Mouse (Mus musculus) MEL (cell line): ENCODE results near the gene Dlat. TPM values are rescaled to one million over a fixed set of nuclear protein-coding genes. Genes with fewer than 3 reads are reported as not detected.
A peak's percentile ranks its signal among the peaks of the same experiment; 100 is the strongest.
"Not testable (repeated sequence)": the region's sequence is repeated elsewhere in the genome, so short reads cannot be mapped to it uniquely, and the experiment has no call there.

Experiments used
- DNase-seq: peaks from one replicate; pipeline ENCODE4 v3.0.0; 2011; ENCODE audit warnings: low read depth, low spot score
- H3K27ac ChIP-seq: 2 replicates; pipeline ENCODE4 v1.5.1; 2012; ENCODE audit warnings: low read depth, mild to moderate bottlenecking, control low read depth, low read length, moderate library complexity; ENCODE audit not compliant: control insufficient read depth
- H3K27me3 ChIP-seq, 2 experiments: fragments of 150-350 bp in 1 of 2; sonication (generic) in 1 of 2; 2 replicates each; pipeline ENCODE4 v1.6.1; 2012; ENCODE audit warnings: low read length in 2 of 2, mild to moderate bottlenecking in 2 of 2, improper control_type of control experiment in 1 of 2, moderate library complexity in 1 of 2; ENCODE audit not compliant: insufficient read depth in 2 of 2, control insufficient read depth in 1 of 2
- H3K36me3 ChIP-seq, 2 experiments: 2 replicates each; pipeline ENCODE4 v1.6.1; 2012 to 2014; ENCODE audit warnings: low read length in 2 of 2, improper control_type of control experiment in 1 of 2, inconsistent platforms in 1 of 2, mild to moderate bottlenecking in 1 of 2; ENCODE audit not compliant: insufficient read depth in 2 of 2, control insufficient read depth in 1 of 2
- H3K4me1 ChIP-seq, 2 experiments: fragments of 150-350 bp in 1 of 2; sonication (generic) in 1 of 2; 2 replicates each; pipeline ENCODE4 v1.6.1; 2012; ENCODE audit warnings: low read length in 2 of 2, improper control_type of control experiment in 1 of 2, mild to moderate bottlenecking in 1 of 2; ENCODE audit not compliant: insufficient read depth in 2 of 2, control insufficient read depth in 1 of 2
- H3K4me3 ChIP-seq, 2 experiments: fragments of 150-350 bp in 1 of 2; sonication (generic) in 1 of 2; 2 replicates each; pipeline ENCODE4 v1.5.1; 2012; ENCODE audit warnings: low read depth in 2 of 2, low read length in 2 of 2, mild to moderate bottlenecking in 2 of 2, moderate library complexity in 2 of 2, control low read depth in 1 of 2, improper control_type of control experiment in 1 of 2; ENCODE audit not compliant: control insufficient read depth in 1 of 2, insufficient read depth in 1 of 2
- H3K79me2 ChIP-seq: 2 replicates; pipeline ENCODE4 v1.6.1; 2012; ENCODE audit warnings: mild to moderate bottlenecking, low read length, moderate library complexity; ENCODE audit not compliant: control insufficient read depth, poor library complexity, insufficient read depth
- H3K9ac ChIP-seq: 2 replicates; pipeline ENCODE4 v1.6.1; 2012; ENCODE audit warnings: low read depth, mild to moderate bottlenecking, control low read depth, low read length, moderate library complexity; ENCODE audit not compliant: control insufficient read depth, poor library complexity, severe bottlenecking
- H3K9me3 ChIP-seq: fragments of 150-350 bp; sonication (generic); replicated peaks from 2 replicates; pipeline ENCODE4 v1.6.1; 2012; ENCODE audit warnings: mild to moderate bottlenecking, low read length, improper control_type of control experiment, moderate library complexity; ENCODE audit not compliant: insufficient read depth
- BHLHE40 ChIP-seq: IDR thresholded peaks from 2 replicates; pipeline ENCODE4 v1.6.1; 2012; ENCODE audit warnings: low read depth, mild to moderate bottlenecking, inconsistent platforms, low read length, improper control_type of control experiment, borderline replicate concordance
- CHD1 ChIP-seq: IDR thresholded peaks from 2 replicates; pipeline ENCODE4 v1.6.1; 2012; ENCODE audit warnings: low read depth, mild to moderate bottlenecking, inconsistent platforms, low read length, improper control_type of control experiment
- CHD2 ChIP-seq: IDR thresholded peaks from 2 replicates; pipeline ENCODE4 v1.6.1; 2011; ENCODE audit warnings: low read length, improper control_type of control experiment
- E2F4 ChIP-seq: IDR thresholded peaks from 2 replicates; pipeline ENCODE4 v1.6.1; 2011; ENCODE audit warnings: low read depth, low read length, improper control_type of control experiment, borderline replicate concordance
- ELF1 ChIP-seq: IDR thresholded peaks from 2 replicates; pipeline ENCODE4 v1.6.1; 2014; ENCODE audit warnings: low read depth, mild to moderate bottlenecking, inconsistent platforms, low read length, improper control_type of control experiment, moderate library complexity
- EP300 ChIP-seq, 2 experiments: IDR thresholded peaks; 2 replicates each; pipeline ENCODE4 v1.6.1; 2011; ENCODE audit warnings: improper control_type of control experiment in 2 of 2, low read length in 2 of 2, low read depth in 1 of 2, mild to moderate bottlenecking in 1 of 2
- ETS1 ChIP-seq: IDR thresholded peaks from 2 replicates; pipeline ENCODE4 v1.6.1; 2012; ENCODE audit warnings: low read depth, mild to moderate bottlenecking, inconsistent platforms, low read length, improper control_type of control experiment, moderate library complexity
- HCFC1 ChIP-seq: IDR thresholded peaks from 2 replicates; pipeline ENCODE4 v1.6.1; 2012; ENCODE audit warnings: low read depth, mild to moderate bottlenecking, inconsistent platforms, low read length, improper control_type of control experiment, moderate library complexity
- JUND ChIP-seq: IDR thresholded peaks from 2 replicates; pipeline ENCODE4 v1.6.1; 2011; ENCODE audit warnings: low read depth, mild to moderate bottlenecking, improper control_type of control experiment, low read length
- MAFK ChIP-seq: IDR thresholded peaks from 2 replicates; pipeline ENCODE4 v1.6.1; 2011; ENCODE audit warnings: low read depth, mild to moderate bottlenecking, low read length, improper control_type of control experiment, borderline replicate concordance
- MAX ChIP-seq: IDR thresholded peaks from 2 replicates; pipeline ENCODE4 v1.6.1; 2011; ENCODE audit warnings: low read length, improper control_type of control experiment
- MAZ ChIP-seq: IDR thresholded peaks from 2 replicates; pipeline ENCODE4 v1.6.1; 2012; ENCODE audit warnings: low read depth, mild to moderate bottlenecking, inconsistent platforms, low read length, improper control_type of control experiment
- MXI1 ChIP-seq: IDR thresholded peaks from 2 replicates; pipeline ENCODE4 v1.6.1; 2011; ENCODE audit warnings: mild to moderate bottlenecking, low read depth, low read length, improper control_type of control experiment
- MYC ChIP-seq: IDR thresholded peaks from 2 replicates; pipeline ENCODE4 v1.6.1; 2011; ENCODE audit warnings: low read depth, mild to moderate bottlenecking, low read length, improper control_type of control experiment, moderate library complexity
- RCOR1 ChIP-seq: IDR thresholded peaks from 2 replicates; pipeline ENCODE4 v1.6.1; 2012; ENCODE audit warnings: low read depth, mild to moderate bottlenecking, inconsistent platforms, low read length, improper control_type of control experiment
- TAL1 ChIP-seq: IDR thresholded peaks from 2 replicates; pipeline ENCODE4 v1.6.1; 2012; ENCODE audit warnings: mild to moderate bottlenecking, inconsistent platforms, low read length, moderate library complexity, mixed read lengths
- TBP ChIP-seq: IDR thresholded peaks from 2 replicates; pipeline ENCODE4 v1.8.0; 2011; ENCODE audit warnings: low read depth, low read length, improper control_type of control experiment
- USF1 ChIP-seq: IDR thresholded peaks from 2 replicates; pipeline ENCODE4 v1.6.1; 2014; ENCODE audit warnings: low read depth, mild to moderate bottlenecking, inconsistent platforms, low read length, improper control_type of control experiment, moderate library complexity
- ZKSCAN1 ChIP-seq: IDR thresholded peaks from 2 replicates; pipeline ENCODE4 v1.6.1; 2012; ENCODE audit warnings: low read depth, mild to moderate bottlenecking, inconsistent platforms, low read length, improper control_type of control experiment, moderate library complexity
- ZNF384 ChIP-seq: IDR thresholded peaks from 2 replicates; pipeline ENCODE4 v1.6.1; 2012; ENCODE audit warnings: low read depth, mild to moderate bottlenecking, inconsistent platforms, low read length, improper control_type of control experiment
- polyA plus RNA-seq, 2 experiments: library from polyadenylated mRNA; stranded (reverse) in 1 of 2; unstranded in 1 of 2; fragments of >175 nt in 1 of 2; fragments of >200 nt in 1 of 2; gene quantifications; 2 replicates each; pipeline versions ENCODE4 v1.2.1 to v1.2.4; 2012; ENCODE audit warnings: low replicate concordance in 2 of 2, low read depth in 1 of 2; ENCODE audit not compliant: insufficient read length in 2 of 2, insufficient read depth in 1 of 2, missing spikeins in 1 of 2
- total RNA-seq: library from RNA; depleted of rRNA; stranded (reverse); fragments of 300-350 nt; gene quantifications from 2 replicates; pipeline ENCODE4 v1.2.3, GENCODE M21; 2012

Gene Dlat
- total and polyA plus RNA-seq, 3 experiments = 52.2 to 77.4 TPM; not detected in 1

DNA sequence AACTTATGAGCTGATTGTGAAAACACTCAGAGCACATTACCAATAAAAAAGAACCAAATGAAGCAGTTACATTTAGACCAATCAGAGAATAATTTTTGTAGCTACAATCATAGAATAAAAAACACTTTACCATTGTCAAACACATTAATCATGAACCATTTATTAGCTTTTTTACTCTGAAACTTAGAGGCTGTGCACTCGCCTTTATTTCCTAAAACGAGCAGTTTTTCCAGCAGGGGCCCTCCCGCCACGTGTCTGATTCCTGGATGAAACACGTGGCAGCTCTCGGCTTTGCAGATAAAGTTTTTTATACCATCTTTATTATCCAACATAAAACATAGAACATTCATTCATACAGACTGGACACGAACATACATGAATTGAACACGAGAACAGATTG, 28.7 kb downstream of the Dlat start:
- H3K79me2 ChIP-seq, H3K36me3 ChIP-seq, DNase-seq, H3K9me3 ChIP-seq, H3K27me3 ChIP-seq: not testable (repeated sequence)
- Histone ChIP-seq H3K27ac (peak overlapping the region; percentile 47), H3K4me1 (peaks cover 0 to 10% of the 10 kb centered on the region in 2 experiments; a peak in 2 of 4 replicates), H3K9ac (peak overlapping the region; percentile 69), H3K4me3 (peak overlapping the region; percentile 35 to 89; a peak in 3 of 4 replicates)
- TF ChIP-seq MXI1 (peak; percentile 58), MYC (peak; percentile 72)

GRCm38 (mm10) chr9:50617794-50618330, 41.7 kb downstream of the Dlat start:
- peak overlapping the region; percentile 67 to 95 for H3K4me3 ChIP-seq
- peak; percentile 64 for DNase-seq
- no peak for TF ChIP-seq HCFC1
- TF ChIP-seq E2F4 = no peak
- peak in 1 of 2 experiments; percentile 8; a peak in 1 of 4 replicates for TF ChIP-seq EP300 (IDR thresholded peaks at IDR 0.05; ENCODE audit: low read depth in 1 of 2, low read length in 2 of 2)
- no peak for TF ChIP-seq ELF1
- TF ChIP-seq MAFK = no peak
- peak; percentile 96 for TF ChIP-seq TBP
- TF ChIP-seq, all 39 proteins: peak for 2
- Histone ChIP-seq H3K27ac (peak overlapping the region; percentile 22), H3K9me3 (no peaks in the 10 kb centered on the region), H3K36me3 (peaks cover 3 to 25% of the 10 kb centered on the region in 2 experiments), H3K4me1 (peaks cover 4 to 10% of the 10 kb centered on the region in 2 experiments; a peak in 3 of 4 replicates), H3K79me2 (peaks cover 30% of the 10 kb centered on the region), H3K27me3 (no peaks in the 10 kb centered on the region), H3K9ac (peak overlapping the region; percentile 97)

DNA sequence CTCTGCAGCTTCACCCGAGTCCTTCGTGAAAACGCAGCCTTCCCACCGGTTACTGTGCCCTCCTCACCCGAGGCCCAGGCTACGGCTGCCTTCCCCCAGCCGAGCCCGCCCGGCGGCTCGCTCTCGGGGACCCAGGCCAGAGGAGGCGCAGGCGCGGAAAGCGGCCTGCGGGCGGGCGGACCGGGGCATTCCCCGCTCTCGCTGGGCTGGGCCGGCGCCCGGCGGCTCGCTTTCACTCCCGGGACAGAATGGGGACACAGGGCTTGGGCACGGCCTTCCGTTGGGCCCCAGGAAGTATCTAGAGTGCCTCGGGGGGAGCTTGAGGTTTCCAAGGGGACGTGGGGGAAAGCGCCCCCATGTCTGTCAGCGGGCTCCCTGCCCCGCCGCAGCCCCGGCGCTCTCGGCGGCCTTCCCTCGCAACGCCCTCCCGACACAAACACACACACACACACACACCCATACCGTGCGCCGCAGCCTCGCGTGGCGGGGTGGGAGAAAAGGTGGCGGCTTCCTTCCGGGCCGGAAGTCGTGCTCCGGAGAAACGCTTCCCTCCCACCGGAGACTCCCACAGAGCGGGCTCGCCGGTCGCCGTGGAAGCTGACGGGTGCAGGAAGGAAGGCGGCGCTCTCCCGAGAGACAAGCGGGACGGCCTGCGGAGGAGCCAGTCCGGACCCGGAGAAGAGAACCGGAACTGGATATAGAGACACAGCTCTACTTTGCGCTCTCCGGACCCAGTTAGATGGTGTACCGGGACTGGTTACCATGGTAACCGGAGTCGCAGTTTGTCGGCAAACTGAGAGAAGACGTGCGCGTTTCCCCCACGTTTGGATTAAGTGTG, 42.6 kb downstream of the Dlat start, which contains the start of the genes Pih1d2 and Nkapd1:
TSS of gene Pih1d2 (plus strand) at position 556 of the 838 bp plus-strand sequence.
TSS of gene Nkapd1 (minus strand) at position 699 of the 838 bp plus-strand sequence.
- H3K9ac ChIP-seq = peak within 1 kb of the TSS; percentile 97
- H3K27ac ChIP-seq = peak within 1 kb of the TSS; percentile 95
- peak within 1 kb of the TSS; percentile 95 to 99 for H3K4me3 ChIP-seq
- H3K79me2 ChIP-seq = peaks cover 33% of the 10 kb centered on the region
- H3K4me1 ChIP-seq = peaks cover 4 to 10% of the 10 kb centered on the region in 2 experiments; a peak in 3 of 4 replicates
- H3K27me3 ChIP-seq = no peaks in the 10 kb centered on the region
- H3K36me3 ChIP-seq = peaks cover 3 to 25% of the 10 kb centered on the region in 2 experiments
- DNase-seq = peak; percentile 96
- H3K9me3 ChIP-seq = no peaks in the 10 kb centered on the region
- TF ChIP-seq MAFK (no peak), TBP (peak; percentile 49; the same call in 1 of the 2 replicates), ZKSCAN1 (no peak), ZNF384 (no peak), CHD1 (no peak), CHD2 (0 out of 2 replicates have a peak, but pooled peaks have one; percentile 28), ELF1 (peak; percentile 63; the same call in 1 of the 2 replicates), EP300 (IDR thresholded peaks at IDR 0.05; ENCODE audit: low read depth in 1 of 2, low read length in 2 of 2) (peak in 1 of 2 experiments; percentile 31; a peak in 2 of 4 replicates), MXI1 (peak; percentile 99), ETS1 (no peak; the same call in 1 of the 2 replicates), MAX (peak; percentile 84), RCOR1 (no peak), HCFC1 (peak; percentile 85), MYC (peak; percentile 55; the same call in 1 of the 2 replicates), MAZ (0 out of 2 replicates have a peak, but pooled peaks have one; percentile 49), USF1 (no peak), TAL1 (no peak), BHLHE40 (no peak), JUND (no peak)
